Mouse (Mus musculus) forebrain, postnatal 0 days (tissue): ENCODE measurements around the gene Gm10799. TPM values are rescaled to one million over a fixed set of nuclear protein-coding genes. Genes with fewer than 3 reads are reported as not detected.
"Not testable (repeated sequence)": the region's sequence is repeated elsewhere in the genome, so short reads cannot be mapped to it uniquely, and the experiment has no call there.

ENCODE experiments used
- ATAC-seq: fragments of 200-750 bp; cut with Nextera tagmentation; 2 replicates; pipeline ENCODE4 v1.8.0; 2017; ENCODE audit warnings: mild to moderate bottlenecking, moderate library complexity
- DNase-seq: peaks from one replicate; pipeline ENCODE4 v3.0.0-alpha.2; 2015
- H3K27ac ChIP-seq: fragments of 300-500 bp; sonication (generic); 2 replicates; pipeline ENCODE4 v1.5.1; 2014; ENCODE audit warnings: low read depth, mild to moderate bottlenecking, antibody characterized with exemption, low read length, moderate library complexity, mixed read lengths
- H3K27me3 ChIP-seq: fragments of 300-500 bp; sonication (generic); 2 replicates; pipeline ENCODE4 v1.6.1; 2014; ENCODE audit warnings: mild to moderate bottlenecking, low read length, mixed read lengths; ENCODE audit not compliant: insufficient read depth
- H3K36me3 ChIP-seq: fragments of 300-500 bp; sonication (generic); 2 replicates; pipeline ENCODE4 v1.6.1; 2014; ENCODE audit warnings: mild to moderate bottlenecking, moderate library complexity; ENCODE audit not compliant: insufficient read depth
- H3K4me1 ChIP-seq: fragments of 300-500 bp; sonication (generic); 2 replicates; pipeline ENCODE4 v1.6.1; 2014; ENCODE audit warnings: antibody characterized with exemption; ENCODE audit not compliant: insufficient read depth
- H3K4me2 ChIP-seq: fragments of 300-500 bp; sonication (generic); 2 replicates; pipeline ENCODE4 v1.6.1; 2014; ENCODE audit warnings: low read depth, mild to moderate bottlenecking, moderate library complexity
- H3K4me3 ChIP-seq: fragments of 300-500 bp; sonication (generic); 2 replicates; pipeline ENCODE4 v1.5.1; 2014; ENCODE audit warnings: low read depth, low read length, mixed read lengths
- H3K9ac ChIP-seq: fragments of 300-500 bp; sonication (generic); 2 replicates; pipeline ENCODE4 v1.6.1; 2014; ENCODE audit warnings: mild to moderate bottlenecking
- H3K9me3 ChIP-seq: fragments of 300-500 bp; sonication (generic); 2 replicates; pipeline ENCODE4 v1.6.1; 2016; ENCODE audit warnings: low read length
- CTCF ChIP-seq: sonication (generic); IDR thresholded peaks from 2 replicates; pipeline ENCODE4 v1.5.1; 2016; ENCODE audit warnings: antibody characterized with exemption, control low read depth, low read depth
- WGBS: fragments of 180-500 bp; shearing (Covaris S2); extraction: QIAGEN DNeasy Blood & Tissue Kit; methylation state at CpG from one replicate; pipeline ENCODE4 v1.1.7; 2014; 5-methylcytosine and 5-hydroxymethylcytosine counted together
- polyA plus RNA-seq: library from polyadenylated mRNA; unstranded; fragments of >200 nt; fragmentation: Nextera tagmentation; extraction: Ambion mirVana; gene quantifications from 2 replicates; pipeline ENCODE4 v1.2.1, GENCODE M21; 2015
- total RNA-seq: library from RNA; depleted of rRNA; stranded (reverse); fragments of >200 nt; gene quantifications from 2 replicates; pipeline ENCODE4 v1.2.3, GENCODE M21; 2014

Gm10799 gene
- total and polyA plus RNA-seq, 2 experiments from 2014 or later, result not detected

DNA sequence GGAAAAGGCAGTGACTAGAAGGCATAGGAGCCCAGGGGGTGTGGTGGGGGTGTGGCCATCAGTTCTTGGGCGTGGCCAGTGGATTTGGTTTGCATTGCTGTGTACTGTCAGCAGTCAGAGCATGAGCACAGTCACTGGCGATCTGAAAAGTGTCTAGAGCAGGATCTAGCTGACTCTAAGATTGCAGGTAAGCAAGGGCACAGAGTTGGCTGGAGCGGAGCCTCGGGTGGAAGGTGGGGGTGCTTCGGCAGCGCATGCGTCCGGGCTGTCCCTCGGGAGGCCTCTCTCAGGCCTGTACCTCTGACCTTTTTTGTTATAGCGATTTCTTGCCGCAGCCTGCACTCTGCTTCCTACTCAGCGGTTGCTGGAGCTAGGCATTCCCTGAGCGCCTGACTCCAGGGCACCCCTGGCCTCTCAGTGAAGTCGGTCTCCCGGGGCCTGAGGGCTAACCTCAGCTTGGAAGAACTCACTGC lies 27.4 kb upstream of the Gm10799 start, which contains the start of gene Cd59a:
TSS of gene Cd59a (plus strand) at position 61 of the 473 bp plus-strand sequence.
- H3K27me3 ChIP-seq, result no peaks in the 10 kb centered on the region
- H3K27ac ChIP-seq, result peak within 1 kb of the TSS; percentile 6; the same call in 1 of the 2 replicates
- peak within 1 kb of the TSS; percentile 42; the same call in 1 of the 2 replicates for H3K9ac ChIP-seq
- no peaks in the 10 kb centered on the region for H3K9me3 ChIP-seq
- H3K4me1 ChIP-seq, result no peaks in the 10 kb centered on the region
- 6% methylated on average over 15 of the region's 15 CpGs for whole genome bisulfite sequencing
- no peak for TF ChIP-seq CTCF
- peak within 1 kb of the TSS; percentile 48 for H3K4me2 ChIP-seq
- H3K36me3 ChIP-seq, result no peaks in the 10 kb centered on the region
- peak within 1 kb of the TSS; percentile 24 for H3K4me3 ChIP-seq
- DNase-seq (peak; percentile 50), ATAC-seq (peak; percentile 93)

DNA sequence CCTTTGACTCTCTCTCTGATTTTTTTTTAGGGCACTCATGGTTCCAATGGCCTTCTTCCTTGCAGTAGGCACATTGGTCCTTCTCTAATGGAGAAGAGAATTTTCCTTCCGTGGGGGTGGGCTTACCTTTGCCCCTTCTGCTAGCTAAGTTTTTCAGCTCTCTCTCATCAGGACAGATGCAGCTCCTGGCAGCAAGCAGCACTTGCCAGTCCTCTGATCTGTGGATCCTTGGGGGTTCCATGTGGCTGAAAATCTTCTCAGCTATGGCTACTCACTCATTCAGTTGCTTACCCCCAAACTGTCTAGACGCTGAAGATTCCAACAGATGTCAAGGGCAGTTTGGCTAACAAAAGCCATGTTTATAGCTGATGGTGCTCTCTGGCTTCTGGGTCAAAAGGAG lies 25.0 kb upstream of the Gm10799 start:
- Histone ChIP-seq H3K9me3 (no peaks in the 10 kb centered on the region), H3K4me3 (no peak overlapping the region)
- ATAC-seq, result no peak

DNA sequence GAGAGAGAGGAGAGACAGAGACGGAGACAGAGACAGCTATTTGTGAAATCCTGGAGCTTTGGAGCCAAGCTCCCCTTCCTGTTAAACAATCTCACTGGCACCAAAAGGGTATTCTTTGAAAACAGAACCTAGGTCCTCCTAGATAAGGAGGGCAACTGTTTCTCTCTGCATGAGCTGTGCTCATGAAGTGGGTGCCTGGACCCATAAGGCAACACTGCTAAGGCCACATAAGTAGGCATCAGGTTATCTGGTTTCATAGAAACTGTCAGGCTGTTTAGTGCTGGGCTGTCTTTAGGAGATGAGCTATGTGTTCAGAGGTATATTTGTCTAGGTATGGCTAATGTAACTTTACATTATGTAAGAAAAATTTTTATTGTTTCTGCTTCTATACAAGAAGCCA lies 19.2 kb upstream of the Gm10799 start:
- not testable (repeated sequence) for H3K4me2 ChIP-seq, H3K27me3 ChIP-seq, H3K9me3 ChIP-seq, H3K27ac ChIP-seq, DNase-seq, H3K9ac ChIP-seq, H3K4me1 ChIP-seq, ATAC-seq, H3K36me3 ChIP-seq, H3K4me3 ChIP-seq
- WGBS, result 70% methylated on average over 1 of the region's 1 CpGs

More for the DNA sequence above, 25.0 kb upstream of the Gm10799 start:
- Histone ChIP-seq H3K27me3 (no peaks in the 10 kb centered on the region), H3K27ac (no peak overlapping the region), H3K4me2 (no peak overlapping the region), H3K36me3 (no peaks in the 10 kb centered on the region), H3K9ac (no peak overlapping the region), H3K4me1 (no peaks in the 10 kb centered on the region)
- DNase-seq, result no peak
- no peak for TF ChIP-seq CTCF
- 78% methylated on average over 2 of the region's 2 CpGs for WGBS

DNA sequence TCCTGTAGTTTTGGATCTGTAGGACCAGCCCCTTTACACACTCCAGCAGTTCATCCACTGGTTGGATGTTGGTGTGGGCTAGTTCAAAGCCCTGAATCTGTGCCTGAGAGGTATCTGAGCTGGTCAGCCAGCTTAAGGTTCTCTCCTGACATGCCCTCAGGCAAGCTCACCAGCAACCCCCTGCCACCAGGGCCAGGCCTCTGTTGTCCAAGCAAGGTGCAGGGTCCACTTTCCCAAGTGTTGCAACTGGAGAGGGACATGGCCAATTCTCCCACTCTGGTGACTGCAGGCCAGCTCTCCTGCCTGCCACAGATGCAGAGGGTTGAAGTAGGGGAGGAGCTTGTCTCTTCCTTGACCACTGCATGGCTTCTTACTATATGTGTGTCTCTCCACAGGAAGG lies 15.7 kb upstream of the Gm10799 start:
- not testable (repeated sequence) for H3K9ac ChIP-seq, H3K27me3 ChIP-seq, H3K4me3 ChIP-seq, H3K27ac ChIP-seq, DNase-seq, H3K9me3 ChIP-seq, H3K4me1 ChIP-seq, ATAC-seq, H3K4me2 ChIP-seq, H3K36me3 ChIP-seq

DNA sequence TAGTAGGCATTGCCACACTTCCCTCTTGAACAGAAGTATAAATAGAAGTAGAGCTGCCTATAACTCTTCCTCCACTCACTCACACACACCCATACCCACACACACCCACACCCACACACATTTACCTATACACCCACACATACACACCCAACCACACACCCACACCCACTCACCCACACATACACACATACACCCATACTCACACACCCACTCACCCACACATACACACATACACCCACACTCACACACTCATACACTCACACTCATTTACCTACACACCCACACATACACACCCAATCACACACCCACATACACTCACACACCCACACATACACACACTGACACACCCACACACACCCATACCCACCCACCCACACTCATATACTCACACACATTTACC lies 14.1 kb upstream of the Gm10799 start:
- Histone ChIP-seq H3K4me3 (no peak overlapping the region), H3K27ac (no peak overlapping the region), H3K9me3 (no peaks in the 10 kb centered on the region), H3K4me1 (no peaks in the 10 kb centered on the region), H3K36me3 (no peaks in the 10 kb centered on the region), H3K4me2 (no peak overlapping the region), H3K27me3 (no peaks in the 10 kb centered on the region), H3K9ac (no peak overlapping the region)
- ATAC-seq (no peak), DNase-seq (no peak)
- TF ChIP-seq CTCF, result no peak

DNA sequence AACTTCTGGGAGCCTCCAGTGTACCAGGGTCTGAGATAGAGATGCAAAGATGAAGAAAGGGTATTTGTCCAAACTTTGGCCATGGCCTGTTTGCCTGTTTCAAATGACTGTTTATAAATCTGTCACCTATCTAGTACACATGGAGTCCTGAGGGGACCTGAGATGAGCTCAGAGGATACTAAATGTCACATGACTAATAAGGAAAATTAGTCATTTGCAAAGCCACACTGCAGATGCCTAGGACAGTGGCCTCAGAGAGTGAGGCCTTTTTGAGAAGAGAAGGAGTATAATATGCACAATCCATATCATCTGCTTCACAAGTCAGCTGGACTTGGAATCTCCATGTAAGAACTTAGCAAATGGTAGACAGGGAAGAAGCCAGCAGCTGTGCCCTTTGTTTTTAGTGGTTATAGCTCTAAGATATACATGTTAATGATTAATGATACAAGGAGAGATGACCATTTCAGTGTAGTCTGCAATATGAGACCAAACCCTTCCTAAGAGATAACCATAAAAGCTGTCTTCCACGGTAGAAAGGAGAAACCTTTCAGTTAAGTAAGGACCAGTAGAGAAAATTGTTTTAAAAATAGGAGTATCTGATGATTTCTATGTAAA lies 13.2 kb upstream of the Gm10799 start:
- not testable (repeated sequence) for H3K27ac ChIP-seq, H3K27me3 ChIP-seq, H3K36me3 ChIP-seq, H3K4me2 ChIP-seq, H3K4me3 ChIP-seq, H3K9me3 ChIP-seq, H3K9ac ChIP-seq, DNase-seq, H3K4me1 ChIP-seq, ATAC-seq
- no CpG with 5 or more reads among the region's 1 CpGs for WGBS

DNA sequence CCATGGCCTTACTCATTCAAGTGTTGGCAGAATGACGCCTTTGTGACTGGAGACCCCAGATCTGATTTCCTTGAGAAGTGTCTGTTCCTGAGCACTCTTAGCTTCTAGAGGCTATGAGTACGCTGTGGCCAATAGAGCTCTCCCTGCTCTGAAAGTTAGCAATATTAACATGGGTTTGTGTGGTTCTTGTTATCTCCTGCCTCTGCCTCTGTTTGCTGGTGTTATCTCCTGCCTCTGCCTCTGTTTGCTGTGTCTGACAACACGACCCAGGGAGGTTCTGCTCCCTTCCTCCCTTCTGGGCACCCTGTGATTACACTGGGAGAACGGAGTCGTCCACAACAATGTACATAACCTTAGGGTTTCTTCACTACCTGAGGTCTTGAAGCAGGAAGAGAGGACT lies 9.9 kb upstream of the Gm10799 start:
- not testable (repeated sequence) for DNase-seq, H3K27ac ChIP-seq, H3K9ac ChIP-seq, H3K4me3 ChIP-seq, ATAC-seq, H3K4me1 ChIP-seq, H3K4me2 ChIP-seq, H3K9me3 ChIP-seq, H3K27me3 ChIP-seq, H3K36me3 ChIP-seq
- 81% methylated on average over 5 of the region's 5 CpGs for WGBS
